Mouse (Mus musculus) NIH3T3 (cell line): ENCODE results near the gene Pum2.
"Not testable (repeated sequence)": the region's sequence is repeated elsewhere in the genome, so short reads cannot be mapped to it uniquely, and the experiment has no call there.

Source experiments
- DNase-seq: peaks from one replicate; pipeline ENCODE4 v3.0.0-alpha.2; 2012; ENCODE audit warnings: low read depth

The Pum2 gene

DNA sequence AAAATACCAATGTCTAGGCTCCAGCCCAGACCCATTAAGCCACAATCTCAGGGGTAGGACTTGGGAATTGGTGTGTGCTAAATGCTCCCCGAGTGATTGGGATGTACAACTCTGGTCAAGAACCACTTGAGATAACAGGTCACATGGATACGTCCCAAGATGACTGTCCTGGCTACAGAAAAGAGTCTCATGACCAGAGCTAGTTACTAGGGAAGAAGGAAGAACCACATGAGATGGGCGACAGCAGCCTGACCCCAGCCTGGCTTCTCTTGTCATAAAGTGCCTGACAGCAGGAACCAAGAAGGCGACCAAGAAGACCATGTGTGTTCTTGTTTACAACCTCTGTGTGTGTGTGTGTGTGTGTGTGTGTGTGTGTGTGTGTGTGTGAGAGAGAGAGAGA lies 4.5 kb upstream of the Pum2 start:
- no peak for DNase-seq

DNA sequence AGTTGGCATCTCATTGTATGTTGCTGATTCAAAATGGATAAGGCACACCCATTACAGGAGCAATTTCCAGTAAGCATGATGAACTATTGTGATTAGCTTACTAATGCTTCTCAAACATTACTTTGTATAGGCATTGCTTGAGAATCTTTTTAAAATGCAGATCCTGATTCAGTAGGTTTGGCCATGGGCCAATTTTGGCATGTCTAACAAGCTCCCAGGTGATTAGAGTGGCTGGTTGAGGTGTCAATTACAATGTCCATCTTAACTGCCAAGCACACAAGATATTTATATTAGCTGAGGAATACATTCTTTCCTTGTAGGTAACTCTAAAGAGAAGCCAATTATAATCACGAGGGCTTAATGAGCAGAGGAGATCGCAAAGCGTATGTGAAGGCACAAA lies 4.1 kb upstream of the Pum2 start:
- DNase-seq = no peak

DNA sequence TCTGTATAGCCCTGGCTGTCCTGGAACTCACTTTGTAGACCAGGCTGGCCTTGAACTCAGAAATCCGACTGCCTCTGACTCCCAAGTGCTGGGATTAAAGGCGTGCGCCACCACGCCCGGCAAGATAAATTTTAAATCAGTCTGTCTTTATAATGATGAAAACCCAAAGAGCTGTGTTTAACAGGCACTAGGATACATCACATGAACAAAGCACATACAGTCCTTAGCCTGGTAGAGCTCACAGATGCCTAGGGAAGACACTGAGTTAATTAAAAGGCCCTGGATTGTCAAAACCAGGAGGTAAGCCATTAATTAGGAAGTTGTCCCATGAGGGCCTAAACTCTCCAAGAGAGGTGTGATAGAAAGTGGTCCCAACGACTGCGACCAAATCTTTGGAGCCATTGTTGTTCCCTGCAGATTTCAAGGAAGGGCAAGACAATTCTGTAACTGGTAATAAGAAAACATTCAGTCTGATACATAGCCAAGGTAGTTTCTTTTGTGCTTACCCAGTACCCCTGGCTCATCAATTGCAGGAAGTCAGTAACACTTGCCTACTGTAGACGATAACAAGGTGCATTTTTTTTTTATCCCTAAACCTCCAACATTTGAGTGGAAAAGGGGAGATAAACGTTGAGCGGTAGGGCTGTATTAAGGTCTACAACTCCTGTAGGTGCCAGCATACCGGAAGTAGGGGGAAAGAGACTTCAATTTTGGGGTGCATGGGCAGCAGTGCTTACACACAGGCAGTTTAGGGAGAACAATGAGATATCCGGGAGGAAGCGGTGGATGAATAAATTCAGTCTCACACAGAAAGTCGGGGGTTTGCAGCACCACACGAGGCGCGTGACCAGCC lies 587 bp upstream of the Pum2 start:
- no peak for DNase-seq

DNA sequence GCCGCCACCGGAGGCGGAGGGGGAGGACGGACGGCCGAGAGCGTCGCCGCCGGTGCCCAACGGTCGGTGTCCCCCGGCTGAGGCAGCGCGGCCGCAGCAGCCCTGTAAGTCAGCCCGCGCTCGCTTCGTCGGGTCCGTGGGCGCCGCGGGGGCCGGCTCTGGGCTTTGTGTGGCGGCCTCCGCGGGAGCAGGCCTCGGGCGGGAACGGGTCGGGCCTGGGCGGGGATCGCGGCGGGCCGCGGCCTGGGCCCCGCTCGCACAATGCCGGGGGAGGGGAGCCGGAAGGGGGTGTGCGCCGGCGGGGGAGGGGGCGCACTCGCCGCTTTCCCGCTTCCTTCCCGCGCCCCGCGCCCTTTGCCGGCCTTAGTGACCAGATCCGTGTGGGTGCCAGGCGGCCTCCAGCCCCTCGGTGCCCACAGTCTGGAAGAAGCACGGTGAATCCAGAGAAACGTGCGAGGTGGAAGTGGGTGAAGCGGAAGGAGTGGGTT lies 487 bp downstream of the Pum2 start:
- no peak for DNase-seq

DNA sequence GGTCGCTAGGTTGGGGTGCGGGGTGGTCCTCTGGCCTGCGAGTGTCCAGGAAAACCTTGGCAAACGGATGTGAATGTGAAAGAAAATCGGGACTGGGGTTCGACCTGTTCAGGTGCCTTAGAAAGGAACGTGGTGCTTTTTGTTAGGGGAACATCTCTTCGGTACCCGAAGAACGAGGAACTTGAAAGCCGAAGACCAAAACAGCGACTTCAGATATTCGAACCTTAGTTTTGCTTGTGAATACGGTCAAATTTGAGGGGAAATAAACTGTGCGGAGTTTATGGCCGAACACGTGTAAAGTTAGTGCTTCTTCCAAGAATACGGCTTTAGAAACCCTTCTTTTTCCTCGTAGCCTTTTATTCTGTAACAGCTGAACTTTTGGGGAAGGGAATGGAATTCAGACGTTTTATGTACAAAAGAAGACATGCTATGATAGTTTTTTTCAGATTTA lies 982 bp downstream of the Pum2 start:
- DNase-seq = peak; percentile 28

DNA sequence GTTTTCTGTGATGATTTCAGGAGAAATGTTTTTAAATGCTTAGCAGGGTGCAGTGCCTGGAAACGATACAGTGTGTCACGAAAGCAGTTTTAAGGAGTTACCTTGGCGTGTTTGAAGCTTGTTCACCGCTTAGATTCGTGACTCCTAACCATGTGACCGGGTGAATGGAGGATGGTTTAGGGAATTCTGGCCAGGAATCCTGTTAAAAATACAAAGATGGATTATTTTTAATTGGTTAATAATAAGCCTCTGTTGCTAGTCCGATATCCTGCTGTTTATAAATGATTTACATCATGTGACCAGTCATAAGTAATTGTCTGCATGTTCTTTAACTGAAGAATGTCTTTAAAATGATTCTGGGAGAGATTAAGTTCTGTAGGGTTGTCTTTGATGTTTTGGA lies 1.4 kb downstream of the Pum2 start:
- DNase-seq = peak; percentile 43

DNA sequence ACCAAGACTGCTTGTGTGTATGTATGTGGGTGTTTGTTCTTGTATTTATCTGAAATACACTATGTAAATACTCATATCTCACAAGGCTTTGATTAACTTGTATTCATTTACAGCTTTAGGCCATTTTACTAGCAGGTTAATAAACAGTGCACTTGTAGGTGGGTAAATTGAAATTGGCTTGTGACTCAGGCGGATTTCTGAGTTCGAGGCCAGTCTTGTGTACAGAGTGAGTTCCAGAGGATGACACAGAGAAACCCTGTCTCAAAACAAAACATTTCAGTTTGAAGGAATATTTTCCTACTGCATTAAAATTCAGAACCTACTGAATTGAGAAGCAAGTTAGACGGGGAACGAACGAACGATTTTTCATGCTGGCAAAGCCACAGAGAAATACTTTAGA lies 2.4 kb downstream of the Pum2 start:
- peak; percentile 14 for DNase-seq

DNA sequence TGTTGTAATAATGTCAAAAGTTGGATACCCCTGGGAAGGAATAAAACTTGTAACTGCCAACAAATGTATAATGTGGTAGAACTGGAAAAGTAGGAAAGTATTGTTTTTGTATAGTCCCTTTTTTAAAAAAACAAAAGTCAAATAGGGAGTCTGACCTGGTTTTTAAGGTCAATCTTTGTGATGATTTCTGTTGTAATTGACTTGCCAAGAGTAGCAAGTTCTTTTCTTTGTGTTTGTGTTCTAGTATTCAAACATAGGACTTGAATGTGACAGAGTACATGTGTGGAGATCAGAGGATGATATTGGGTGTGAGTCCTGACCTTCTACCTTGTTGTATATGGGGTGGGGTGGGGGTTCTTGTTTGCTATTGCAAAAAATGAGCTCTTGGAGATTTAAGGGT lies 4.0 kb downstream of the Pum2 start:
- no peak for DNase-seq

DNA sequence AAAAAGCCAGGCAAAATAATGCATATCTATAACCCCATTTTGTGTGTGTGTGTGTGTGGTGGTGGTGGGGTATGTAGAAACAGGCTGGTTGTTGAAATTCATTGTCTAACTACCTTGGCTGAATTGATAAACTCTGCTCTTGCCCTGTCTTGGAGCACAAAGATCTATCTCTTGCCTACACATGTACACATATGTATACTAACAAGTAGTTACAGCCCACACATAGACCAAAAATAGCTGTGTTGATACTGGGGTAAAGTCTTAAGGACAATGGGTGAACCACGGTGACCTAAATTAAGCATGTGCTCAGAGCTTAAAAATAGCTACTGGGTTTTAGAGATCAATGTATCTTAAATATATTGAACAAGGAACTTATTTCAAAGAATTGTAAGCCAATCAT lies 10.3 kb downstream of the Pum2 start:
- no peak for DNase-seq

DNA sequence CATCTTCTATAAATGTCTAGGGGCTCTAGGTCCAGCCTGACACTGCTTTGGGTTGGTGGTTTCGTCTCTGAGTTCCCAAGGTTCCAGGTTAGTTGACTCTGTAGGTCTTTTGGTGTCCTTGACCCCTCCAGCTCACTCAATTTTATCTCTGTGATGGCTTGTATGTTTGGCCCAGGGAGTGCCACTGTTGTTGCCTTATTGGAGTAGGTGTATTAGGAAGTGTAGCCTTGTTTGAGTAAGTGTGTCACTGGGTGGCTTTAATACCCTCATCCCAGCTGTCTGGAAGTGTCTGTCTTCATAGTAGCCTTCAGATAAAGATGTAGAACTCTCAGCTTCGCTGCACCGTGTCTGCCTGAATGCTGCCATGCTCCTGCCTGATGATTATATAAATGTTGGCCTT lies 11.1 kb downstream of the Pum2 start:
- no peak for DNase-seq

DNA sequence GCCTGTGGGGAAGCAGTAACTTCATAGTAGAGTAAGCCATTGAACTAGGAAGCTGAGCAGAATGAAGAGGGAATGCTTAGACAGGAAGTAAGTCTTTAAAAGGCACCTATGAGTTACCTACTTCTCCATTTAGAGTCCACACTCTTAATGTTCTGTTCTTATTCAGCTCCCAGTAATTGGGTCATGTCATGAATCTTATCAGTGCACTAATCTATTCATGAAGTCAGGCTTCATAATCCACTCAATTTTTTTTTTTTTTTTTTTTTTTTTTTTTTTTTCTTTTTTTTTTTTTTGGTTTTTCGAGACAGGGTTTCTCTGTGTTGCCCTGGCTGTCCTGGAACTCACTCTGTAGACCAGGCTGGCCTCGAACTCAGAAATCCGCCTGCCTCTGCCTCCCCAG lies 15.9 kb downstream of the Pum2 start:
- DNase-seq = not testable (repeated sequence)

DNA sequence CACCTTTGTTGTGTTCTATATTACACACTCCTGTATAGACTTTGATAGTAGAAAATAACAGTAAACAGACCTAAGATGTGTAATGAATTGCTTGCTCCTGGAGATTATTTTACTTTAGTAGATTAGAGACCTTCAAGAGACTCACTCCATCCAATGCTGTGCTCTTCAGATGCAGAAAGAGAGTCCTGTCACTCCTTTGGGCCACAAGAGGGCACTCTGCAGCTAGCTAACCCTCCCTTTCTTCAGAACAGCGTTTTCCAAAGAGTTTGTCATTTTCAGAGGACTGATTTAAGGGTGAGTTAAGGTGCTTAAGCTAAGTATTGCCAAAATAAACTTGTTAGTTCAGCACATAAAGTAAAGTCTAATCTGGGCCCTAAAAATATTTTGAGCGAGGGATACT lies 25.0 kb downstream of the Pum2 start:
- DNase-seq = peak; percentile 70

DNA sequence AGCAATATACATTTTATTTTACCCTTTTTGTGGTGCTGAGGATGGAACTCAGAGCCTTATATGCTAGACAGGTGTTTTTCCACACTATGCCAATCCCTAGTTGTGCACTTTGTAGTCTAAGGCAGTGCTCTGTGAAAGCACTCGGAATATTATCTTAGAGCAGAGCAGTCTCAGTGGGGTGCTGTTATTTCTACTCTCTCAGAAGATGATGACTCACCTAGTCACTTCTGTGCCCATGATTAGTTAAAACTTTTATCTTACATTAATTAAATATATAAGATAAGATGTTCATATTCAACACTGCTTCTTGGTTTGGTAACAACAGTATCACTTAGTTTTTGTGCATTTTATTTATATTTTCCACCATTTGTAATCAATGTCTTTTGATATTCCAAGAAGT lies 30.1 kb downstream of the Pum2 start:
- DNase-seq = no peak

DNA sequence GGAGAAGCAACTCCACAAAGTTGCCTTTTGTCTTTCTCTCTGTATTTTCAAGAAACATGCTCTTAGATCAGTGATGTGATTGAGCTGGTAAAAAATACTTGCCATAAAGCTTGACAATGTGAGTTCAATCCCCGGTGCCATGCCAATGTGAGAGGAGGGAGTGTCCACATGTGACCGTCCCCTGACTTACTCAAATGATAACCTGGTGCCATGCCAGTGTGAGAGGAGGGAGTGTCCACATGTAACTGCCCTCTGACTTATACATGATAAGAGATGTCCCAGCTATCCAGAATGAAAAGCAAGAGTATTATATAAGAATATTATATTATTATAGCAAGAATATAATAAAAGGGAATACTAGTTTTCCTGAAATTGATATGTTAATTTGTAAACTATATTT lies 34.9 kb downstream of the Pum2 start:
- DNase-seq = no peak

DNA sequence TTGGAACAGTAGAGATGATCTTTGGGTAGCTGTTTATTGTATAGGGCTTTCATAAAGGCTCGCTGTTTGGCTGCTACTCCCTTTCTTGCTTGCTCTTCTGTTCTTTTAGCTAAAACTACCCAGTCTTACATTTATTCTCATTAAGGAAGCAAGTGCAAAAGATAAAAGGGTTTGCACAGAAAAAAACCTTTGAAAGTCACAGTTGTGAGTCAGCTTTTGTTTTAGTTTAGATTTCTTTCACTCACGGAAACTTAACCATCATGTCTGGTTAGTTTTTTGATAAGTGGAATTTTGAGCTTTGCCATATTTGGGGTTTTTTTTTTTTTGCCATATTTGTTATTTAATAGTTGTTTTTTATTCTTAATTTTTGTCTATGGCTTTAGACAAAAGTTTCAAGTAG lies 38.7 kb downstream of the Pum2 start:
- DNase-seq = no peak

DNA sequence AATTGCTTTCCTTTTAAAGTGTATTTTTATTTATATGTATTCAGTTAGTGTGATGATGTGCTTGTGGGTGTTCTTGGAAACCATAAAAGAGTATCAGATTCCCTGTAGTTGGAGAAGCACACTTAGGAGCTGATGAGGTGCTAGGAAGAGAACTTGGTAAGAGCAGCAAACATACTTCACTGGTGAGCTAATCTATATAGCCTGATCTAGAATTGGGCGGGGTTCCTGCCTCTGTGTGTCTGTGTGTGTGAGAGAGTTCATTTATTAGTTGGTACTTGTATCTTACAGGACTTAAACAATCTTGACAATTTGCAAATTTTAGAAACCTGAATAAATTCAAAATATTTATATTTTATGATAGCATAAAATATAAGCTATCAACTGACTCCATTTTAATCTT lies 42.2 kb downstream of the Pum2 start:
- DNase-seq = no peak

DNA sequence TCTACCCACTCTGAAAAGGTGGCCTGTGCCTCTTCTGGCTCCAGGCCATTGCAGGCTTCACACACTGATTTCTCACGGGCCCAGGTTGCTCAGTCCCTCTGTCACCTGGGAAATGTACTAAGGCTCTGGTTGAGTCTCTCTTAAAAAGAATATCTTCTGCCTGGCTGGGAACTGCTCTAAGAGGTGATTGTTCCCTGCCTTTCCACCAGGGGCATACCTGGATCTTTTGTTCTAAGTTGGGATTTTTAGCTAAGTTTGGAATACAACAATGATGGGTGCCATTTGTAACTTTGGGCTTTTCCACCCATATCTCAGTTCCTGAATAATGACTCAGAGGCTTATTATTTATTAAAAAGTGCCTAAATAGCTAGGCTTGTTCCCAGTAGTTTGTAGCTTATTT lies 53.0 kb downstream of the Pum2 start:
- DNase-seq = peak; percentile 15

DNA sequence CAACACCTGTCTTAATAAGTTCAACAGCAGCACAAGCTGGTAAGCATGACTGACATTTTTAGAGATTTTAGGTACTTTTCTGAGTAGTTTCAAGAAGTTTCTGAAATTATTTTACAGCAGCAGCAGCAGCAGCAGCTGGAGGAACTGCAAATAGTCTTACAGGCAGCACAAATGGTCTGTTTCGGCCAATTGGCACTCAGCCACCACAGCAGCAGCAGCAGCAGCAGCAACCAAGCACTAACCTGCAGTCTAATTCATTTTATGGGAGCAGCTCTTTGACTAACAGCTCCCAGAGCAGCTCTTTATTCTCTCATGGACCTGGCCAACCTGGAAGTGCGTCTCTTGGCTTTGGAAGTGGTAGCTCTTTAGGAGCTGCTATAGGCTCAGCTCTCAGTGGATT lies 54.8 kb downstream of the Pum2 start:
- DNase-seq = peak; percentile 15

DNA sequence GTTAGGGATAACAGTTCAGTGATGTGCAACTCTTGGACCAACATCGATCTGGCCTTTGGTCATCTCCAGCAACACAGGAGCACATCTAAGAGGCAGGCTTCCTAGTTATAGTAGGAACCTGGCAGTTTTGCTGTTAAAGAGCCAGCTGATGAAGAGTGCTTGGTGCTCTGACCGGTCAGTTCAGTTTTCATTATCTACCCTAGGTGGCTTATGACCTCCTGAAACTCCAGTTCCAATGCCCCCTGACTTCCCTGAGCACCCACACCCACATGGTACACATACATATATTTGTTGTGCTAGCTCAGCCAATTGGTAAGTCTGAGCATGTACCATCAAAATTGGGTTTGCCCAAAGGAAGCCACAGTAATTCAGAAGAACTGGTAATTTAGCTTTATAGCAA lies 79.7 kb downstream of the Pum2 start:
- no peak for DNase-seq

DNA sequence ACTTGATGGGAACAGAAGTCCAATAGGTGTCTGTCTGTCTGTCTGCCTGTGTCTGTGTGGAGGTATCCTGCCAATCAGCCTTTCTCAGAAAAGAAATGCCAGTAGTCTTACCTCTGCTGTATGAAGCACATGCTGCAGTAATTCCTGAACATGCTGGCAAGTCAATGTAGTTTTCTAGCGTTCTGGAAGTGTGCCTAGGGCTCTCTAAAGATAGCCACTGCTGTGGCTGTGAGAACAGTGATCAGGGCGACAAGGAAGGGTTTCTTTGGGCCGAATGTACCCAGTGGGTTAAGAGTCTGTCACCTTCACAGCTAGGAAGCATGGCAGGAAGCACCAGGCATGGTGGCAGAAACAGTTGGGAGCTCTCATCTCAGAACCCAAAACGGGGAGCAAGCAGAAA lies 80.2 kb downstream of the Pum2 start:
- DNase-seq = peak; percentile 15

DNA sequence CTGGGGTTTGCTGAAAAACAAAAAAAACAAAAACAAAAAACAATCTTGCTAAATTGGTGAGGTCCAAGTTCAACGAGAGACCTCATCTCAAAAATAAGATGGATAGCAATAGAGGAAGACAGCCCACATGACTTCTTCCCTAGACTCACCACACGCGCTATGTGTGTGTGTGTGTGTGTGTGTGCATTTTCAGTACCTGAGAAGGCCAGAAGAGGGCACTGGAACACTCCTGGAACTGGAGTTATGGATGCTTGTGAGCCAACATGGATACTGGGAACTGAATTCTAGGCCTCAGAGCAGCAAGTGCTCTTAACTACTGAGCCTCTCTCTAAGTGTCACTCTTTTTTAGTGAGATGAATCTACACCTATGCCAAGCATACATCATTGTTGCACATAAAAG lies 84.1 kb downstream of the Pum2 start:
- DNase-seq = no peak

DNA sequence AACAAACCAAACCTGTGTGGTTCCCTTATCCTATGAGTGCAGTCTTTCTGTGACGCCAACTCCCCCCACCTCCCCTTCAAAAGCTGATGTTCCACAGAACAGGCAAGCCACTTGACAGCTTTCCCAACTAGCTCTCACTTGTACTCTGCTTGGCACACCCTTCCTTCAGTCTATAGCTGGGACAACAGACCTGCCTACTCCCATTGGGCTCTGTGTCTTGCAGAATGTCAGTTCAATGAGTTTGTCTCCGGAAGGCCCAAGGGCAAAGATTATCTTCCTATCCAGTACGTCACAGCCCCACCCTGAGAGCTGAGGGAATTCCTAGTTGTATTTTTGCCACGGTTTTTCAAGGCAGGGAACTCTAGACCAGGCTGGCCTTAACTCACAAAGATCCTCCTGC lies 85.2 kb downstream of the Pum2 start:
- DNase-seq = no peak

DNA sequence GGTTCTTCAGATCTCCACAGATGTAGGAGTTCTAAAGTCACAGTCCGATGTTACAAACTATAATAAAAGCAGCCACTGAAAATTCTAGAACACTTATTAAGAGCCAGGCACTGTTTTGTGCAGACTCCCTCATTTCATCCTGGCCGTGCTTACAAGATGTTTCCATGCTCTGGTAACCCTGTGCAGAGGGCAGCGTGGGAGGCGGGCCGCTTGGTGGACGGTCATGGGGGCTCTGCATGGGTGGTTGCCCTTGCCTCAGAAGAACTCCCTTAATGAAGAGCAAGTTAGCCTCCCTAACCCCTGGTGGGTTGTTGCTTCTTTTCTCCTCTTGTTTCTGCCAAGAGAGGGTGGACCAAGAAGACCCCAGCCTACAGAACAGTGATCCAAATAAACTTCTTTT lies 85.8 kb downstream of the Pum2 start:
- DNase-seq = no peak

DNA sequence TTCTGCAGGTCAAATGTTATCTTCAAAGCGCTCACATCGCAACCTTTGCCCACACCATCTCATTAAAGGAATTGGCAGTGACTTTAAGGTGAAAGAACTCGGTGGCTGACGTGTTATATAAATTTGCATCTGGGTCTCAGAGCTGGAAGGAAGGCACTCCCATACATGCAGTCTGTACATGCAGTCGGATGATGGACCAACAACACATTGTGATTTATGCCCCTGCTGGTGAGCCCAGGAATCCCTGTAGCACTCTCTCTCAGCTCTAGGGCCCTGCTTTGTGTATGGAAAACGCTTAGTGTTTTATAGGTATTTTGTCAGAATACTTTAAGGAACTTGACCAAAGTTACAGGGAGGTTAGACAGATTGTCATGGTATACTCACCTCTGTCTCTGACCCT lies 86.6 kb downstream of the Pum2 start:
- no peak for DNase-seq
